Mouse (Mus musculus) midbrain, embryonic 13.5 days (tissue): ENCODE measurements around the gene Vipr1. TPM values are rescaled to one million over a fixed set of nuclear protein-coding genes. Genes with fewer than 3 reads are reported as not detected.

ENCODE experiments used
- ATAC-seq: fragments of 200-750 bp; cut with Nextera tagmentation; 2 replicates; pipeline ENCODE4 v1.8.0; 2017; ENCODE audit warnings: mild to moderate bottlenecking, moderate TSS enrichment, moderate library complexity
- H3K27ac ChIP-seq: fragments of 300-500 bp; sonication (generic); 2 replicates; pipeline ENCODE4 v1.5.1; 2015; ENCODE audit warnings: inconsistent platforms, mild to moderate bottlenecking, moderate library complexity
- H3K27me3 ChIP-seq: fragments of 300-500 bp; sonication (generic); 2 replicates; pipeline ENCODE4 v1.6.1; 2015; ENCODE audit warnings: mild to moderate bottlenecking, inconsistent platforms
- H3K36me3 ChIP-seq: fragments of 300-500 bp; sonication (generic); 2 replicates; pipeline ENCODE4 v1.6.1; 2015; ENCODE audit warnings: mild to moderate bottlenecking, inconsistent platforms
- H3K4me1 ChIP-seq: fragments of 300-500 bp; sonication (generic); replicated peaks from 2 replicates; pipeline ENCODE4 v1.6.1; 2015; ENCODE audit warnings: inconsistent platforms
- H3K4me2 ChIP-seq: fragments of 300-500 bp; sonication (generic); replicated peaks from 2 replicates; pipeline ENCODE4 v1.6.1; 2015; ENCODE audit warnings: moderate library complexity, mild to moderate bottlenecking, inconsistent platforms
- H3K4me3 ChIP-seq: fragments of 300-500 bp; sonication (generic); replicated peaks from 2 replicates; pipeline ENCODE4 v1.5.1; 2015; ENCODE audit warnings: mild to moderate bottlenecking, inconsistent platforms
- H3K9ac ChIP-seq: fragments of 300-500 bp; sonication (generic); replicated peaks from 2 replicates; pipeline ENCODE4 v1.6.1; 2015; ENCODE audit warnings: mild to moderate bottlenecking, inconsistent platforms
- H3K9me3 ChIP-seq: fragments of 300-500 bp; sonication (generic); 2 replicates; pipeline ENCODE4 v1.6.1; 2016; ENCODE audit warnings: mild to moderate bottlenecking, inconsistent platforms
- WGBS: fragments of 180-500 bp; shearing (Covaris S2); methylation state at CpG from one replicate; pipeline ENCODE4 v1.1.7; 2015; 5-methylcytosine and 5-hydroxymethylcytosine counted together
- polyA plus RNA-seq: library from polyadenylated mRNA; unstranded; fragments of >200 nt; fragmentation: Nextera tagmentation; extraction: Ambion mirVana; gene quantifications from 2 replicates; pipeline ENCODE4 v1.2.1, GENCODE M21; 2015

The Vipr1 gene
- polyA plus RNA-seq, 1 experiment from 2014 or later: 0.48 TPM

DNA sequence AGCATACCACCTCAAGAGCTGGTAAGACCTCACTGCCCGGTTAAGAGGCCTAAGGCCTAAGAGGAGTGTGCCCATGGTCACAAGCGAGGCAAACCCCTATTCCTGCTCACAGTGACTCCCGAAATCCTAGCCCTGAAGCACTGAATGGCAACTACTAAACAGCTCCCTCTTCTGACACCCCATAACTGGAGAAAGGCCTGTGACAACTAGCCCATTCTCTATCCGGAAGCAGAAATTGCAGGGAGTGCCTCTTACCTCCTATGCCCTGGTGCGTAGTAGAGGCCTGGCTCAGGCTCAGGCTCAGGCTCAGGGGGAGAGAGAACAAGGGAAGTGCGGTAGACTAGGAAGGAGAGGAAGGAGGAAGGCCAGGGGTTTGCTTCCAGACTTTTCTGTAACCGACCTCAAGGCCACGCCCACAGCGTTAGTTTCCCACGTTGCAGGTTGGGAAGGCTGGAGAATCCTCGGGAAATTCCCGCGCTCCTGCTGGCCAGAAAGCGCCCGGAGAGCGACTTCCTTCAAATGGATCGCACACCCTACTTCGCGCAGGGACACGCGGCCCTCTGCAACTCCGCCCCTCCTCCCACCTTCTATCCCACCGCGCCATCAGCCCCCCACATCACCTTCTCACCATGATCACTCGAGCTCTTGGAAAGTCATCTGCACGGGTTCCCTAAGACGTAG is 1.1 kb upstream of the Vipr1 start:
- H3K9me3 ChIP-seq: no peaks in the 10 kb centered on the region
- 12% methylated on average over 27 of the region's 27 CpGs for WGBS
- peak overlapping the region; percentile 32; the same call in 1 of the 2 replicates for H3K9ac ChIP-seq
- no peaks in the 10 kb centered on the region for H3K36me3 ChIP-seq
- ATAC-seq: no peak; the same call in 1 of the 2 replicates
- peak overlapping the region; percentile 52 for H3K4me3 ChIP-seq
- peaks cover 76% of the 10 kb centered on the region for H3K27me3 ChIP-seq
- H3K4me2 ChIP-seq: peak overlapping the region; percentile 87
- peaks cover 20% of the 10 kb centered on the region for H3K4me1 ChIP-seq
- no peak overlapping the region for H3K27ac ChIP-seq

DNA sequence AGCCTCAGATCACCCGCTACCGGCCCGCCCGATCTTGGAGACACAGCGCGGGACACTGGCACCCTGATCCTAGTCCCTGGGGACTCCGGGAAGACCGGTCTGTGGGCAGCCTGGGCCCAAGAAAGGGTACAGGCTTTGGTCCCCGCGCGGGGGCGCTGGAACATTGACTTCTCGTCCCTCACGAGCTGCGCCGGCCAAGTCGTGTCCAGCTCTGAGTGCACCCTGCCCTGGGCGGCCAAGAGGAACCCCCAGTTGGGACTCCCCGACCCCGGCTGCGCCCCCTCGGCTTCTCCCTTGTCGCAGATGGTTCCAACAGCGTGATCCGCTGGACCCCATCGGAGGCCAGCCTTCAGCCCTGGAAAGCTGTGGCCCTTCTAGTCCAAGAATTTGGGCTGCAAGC is 515 bp upstream of the Vipr1 start, which contains the start of gene Lyzl4:
Lyzl4 (minus strand) TSS at position 96 of the 400 bp plus-strand sequence.
- Histone ChIP-seq H3K4me3 (peak within 1 kb of the TSS; percentile 52), H3K4me2 (peak within 1 kb of the TSS; percentile 87), H3K9me3 (no peaks in the 10 kb centered on the region), H3K27me3 (peaks cover 76% of the 10 kb centered on the region), H3K36me3 (no peaks in the 10 kb centered on the region), H3K4me1 (peaks cover 20% of the 10 kb centered on the region), H3K27ac (no peak within 1 kb of the TSS), H3K9ac (peak within 1 kb of the TSS; percentile 63)
- WGBS: under 1% methylated on average over 26 of the region's 26 CpGs
- ATAC-seq: peak; percentile 55

DNA sequence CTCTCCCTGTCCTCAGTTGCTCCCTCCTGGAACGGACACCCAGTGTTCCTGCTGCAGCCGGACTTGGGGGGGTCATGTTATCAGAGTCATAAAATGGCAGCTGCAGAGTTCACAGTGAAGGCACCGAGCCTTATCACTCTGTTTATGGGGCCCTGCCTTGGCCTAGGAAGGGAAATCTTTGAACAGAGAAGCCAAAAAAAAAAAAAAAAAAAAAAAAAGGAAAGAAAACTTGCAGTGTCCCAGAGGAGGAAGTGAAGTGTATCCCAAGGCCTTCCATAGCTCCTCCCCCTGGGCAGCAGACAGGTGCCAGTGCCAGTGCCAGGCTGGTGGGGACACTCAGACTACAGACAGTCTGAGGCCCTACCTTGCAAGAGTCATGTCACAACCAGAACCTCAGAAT is 2.3 kb downstream of the Vipr1 start:
- WGBS: 81% methylated on average over 3 of the region's 3 CpGs
- no peak for ATAC-seq
- Histone ChIP-seq H3K4me2 (no peak overlapping the region), H3K27ac (no peak overlapping the region), H3K4me1 (peaks cover 20% of the 10 kb centered on the region), H3K27me3 (peaks cover 58% of the 10 kb centered on the region), H3K9me3 (no peaks in the 10 kb centered on the region), H3K36me3 (no peaks in the 10 kb centered on the region), H3K9ac (no peak overlapping the region), H3K4me3 (no peak overlapping the region)

DNA sequence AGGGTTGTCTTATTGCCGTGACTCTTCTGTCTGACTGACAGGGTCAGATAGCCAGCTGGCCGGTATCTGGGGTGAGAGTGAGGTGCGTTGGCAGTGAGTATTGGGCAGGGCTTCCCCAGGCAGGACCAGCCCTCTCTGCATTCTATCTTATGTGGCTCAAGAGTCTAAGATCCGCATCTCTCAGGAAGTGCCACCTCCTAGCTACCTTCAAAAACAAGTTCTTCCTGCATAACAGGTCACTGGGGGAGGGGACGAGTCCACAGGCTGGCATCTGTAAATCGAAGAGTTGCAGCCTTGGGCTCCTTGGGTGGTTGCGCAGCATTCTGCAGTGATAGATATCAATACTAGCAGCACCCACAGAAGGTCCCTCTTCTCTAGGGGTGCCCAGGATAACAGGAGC is 4.5 kb downstream of the Vipr1 start:
- WGBS: 82% methylated on average over 7 of the region's 7 CpGs
- Histone ChIP-seq H3K36me3 (no peaks in the 10 kb centered on the region), H3K4me2 (no peak overlapping the region), H3K27me3 (peaks cover 36% of the 10 kb centered on the region), H3K9ac (no peak overlapping the region), H3K4me1 (peaks cover 13% of the 10 kb centered on the region), H3K9me3 (no peaks in the 10 kb centered on the region), H3K4me3 (no peak overlapping the region), H3K27ac (no peak overlapping the region)
- ATAC-seq: no peak

DNA sequence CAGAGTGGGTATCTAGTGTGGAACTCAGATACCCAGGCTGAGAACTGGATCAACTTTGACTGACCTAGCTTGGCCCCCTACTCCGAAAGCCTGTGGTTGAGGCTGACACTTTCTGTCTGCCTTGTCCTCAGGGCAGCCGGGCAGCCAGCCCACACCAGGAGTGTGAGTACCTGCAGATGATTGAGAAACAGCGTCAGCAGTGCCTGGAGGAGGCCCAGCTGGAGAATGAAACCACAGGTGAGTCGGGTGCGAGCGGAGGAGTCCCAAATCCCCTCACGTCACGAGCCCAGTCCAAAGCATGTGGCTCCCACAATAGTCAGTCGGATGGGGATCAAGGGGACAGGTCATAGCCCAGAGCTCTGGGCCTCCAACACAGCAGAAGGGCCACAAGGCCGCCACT is 11.2 kb downstream of the Vipr1 start:
- H3K4me1 ChIP-seq: no peaks in the 10 kb centered on the region
- H3K9me3 ChIP-seq: no peaks in the 10 kb centered on the region
- no peak overlapping the region for H3K9ac ChIP-seq
- no peaks in the 10 kb centered on the region for H3K36me3 ChIP-seq
- no peaks in the 10 kb centered on the region for H3K27me3 ChIP-seq
- H3K4me3 ChIP-seq: no peak overlapping the region
- H3K27ac ChIP-seq: no peak overlapping the region
- ATAC-seq: no peak
- 87% methylated on average over 10 of the region's 10 CpGs for WGBS
- no peak overlapping the region for H3K4me2 ChIP-seq

DNA sequence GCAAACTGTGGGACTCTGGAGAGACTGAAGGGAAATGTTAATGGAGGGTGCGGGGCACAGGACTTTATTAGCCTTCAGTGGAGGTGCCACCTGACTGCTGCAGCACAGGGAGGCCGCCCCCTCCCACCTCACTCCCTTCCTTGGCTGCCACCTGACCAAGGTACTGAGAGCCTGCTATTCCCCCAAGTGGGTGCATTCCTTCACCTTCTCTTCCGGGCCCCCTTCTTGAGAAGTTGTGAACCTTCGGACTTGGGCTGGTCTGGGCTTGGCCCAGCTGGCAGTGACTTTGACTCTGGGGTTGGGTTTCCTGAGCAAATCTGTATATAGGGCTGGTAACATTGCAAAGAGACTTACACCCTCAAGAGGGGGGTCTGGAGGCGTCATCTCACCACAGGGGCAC is 13.8 kb downstream of the Vipr1 start:
- no peaks in the 10 kb centered on the region for H3K4me1 ChIP-seq
- H3K9ac ChIP-seq: no peak overlapping the region
- no peaks in the 10 kb centered on the region for H3K36me3 ChIP-seq
- ATAC-seq: no peak
- 89% methylated on average over 5 of the region's 5 CpGs for WGBS
- no peak overlapping the region for H3K27ac ChIP-seq
- H3K4me3 ChIP-seq: no peak overlapping the region
- no peaks in the 10 kb centered on the region for H3K27me3 ChIP-seq
- H3K9me3 ChIP-seq: no peaks in the 10 kb centered on the region
- H3K4me2 ChIP-seq: no peak overlapping the region

DNA sequence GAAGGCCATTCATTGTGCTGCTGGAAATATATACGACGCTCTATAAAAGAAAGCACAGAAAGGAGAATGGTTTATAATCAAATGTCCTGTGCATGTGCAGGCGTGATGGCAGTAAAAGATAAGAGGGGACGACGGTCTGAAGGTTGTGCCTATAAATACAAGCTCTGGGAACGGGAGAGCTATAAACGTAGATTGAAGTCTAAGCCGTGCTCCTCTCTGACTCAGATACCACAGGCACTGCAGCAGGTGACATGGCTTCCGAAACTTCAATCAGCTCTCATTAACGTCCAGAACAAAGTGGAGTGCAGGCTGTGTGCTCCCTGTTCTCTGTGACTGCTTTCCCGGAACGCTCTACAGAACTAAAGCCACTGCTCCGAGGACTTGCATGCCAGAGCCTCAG is 14.6 kb downstream of the Vipr1 start:
- Histone ChIP-seq H3K9me3 (no peaks in the 10 kb centered on the region), H3K4me2 (no peak overlapping the region), H3K9ac (no peak overlapping the region), H3K36me3 (no peaks in the 10 kb centered on the region), H3K4me1 (no peaks in the 10 kb centered on the region), H3K27ac (no peak overlapping the region), H3K27me3 (no peaks in the 10 kb centered on the region), H3K4me3 (no peak overlapping the region)
- WGBS: 73% methylated on average over 13 of the region's 13 CpGs
- no peak for ATAC-seq

DNA sequence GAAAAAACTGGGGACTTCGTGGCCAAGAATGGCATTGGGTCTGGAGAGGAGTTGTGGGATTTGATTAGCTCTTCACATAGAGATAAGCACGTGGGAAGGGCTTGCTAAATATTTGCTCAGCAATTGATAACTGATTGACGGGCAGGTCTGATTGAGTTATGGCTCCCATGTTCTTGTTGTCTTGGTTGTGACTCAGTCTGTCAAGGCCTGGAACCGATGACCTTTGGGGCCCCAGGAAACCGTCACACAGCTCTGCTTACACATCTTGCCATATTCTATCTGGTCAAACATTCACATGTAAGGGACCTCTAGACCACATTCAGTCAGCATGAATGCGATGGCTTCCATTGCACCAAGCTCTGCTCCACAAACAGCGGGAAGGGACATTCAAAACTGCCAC is 15.7 kb downstream of the Vipr1 start:
- Histone ChIP-seq H3K9ac (no peak overlapping the region), H3K4me3 (no peak overlapping the region), H3K27me3 (no peaks in the 10 kb centered on the region), H3K4me2 (no peak overlapping the region), H3K9me3 (no peaks in the 10 kb centered on the region), H3K4me1 (no peaks in the 10 kb centered on the region), H3K27ac (no peak overlapping the region), H3K36me3 (no peaks in the 10 kb centered on the region)
- 86% methylated on average over 7 of the region's 7 CpGs for WGBS
- no peak for ATAC-seq

DNA sequence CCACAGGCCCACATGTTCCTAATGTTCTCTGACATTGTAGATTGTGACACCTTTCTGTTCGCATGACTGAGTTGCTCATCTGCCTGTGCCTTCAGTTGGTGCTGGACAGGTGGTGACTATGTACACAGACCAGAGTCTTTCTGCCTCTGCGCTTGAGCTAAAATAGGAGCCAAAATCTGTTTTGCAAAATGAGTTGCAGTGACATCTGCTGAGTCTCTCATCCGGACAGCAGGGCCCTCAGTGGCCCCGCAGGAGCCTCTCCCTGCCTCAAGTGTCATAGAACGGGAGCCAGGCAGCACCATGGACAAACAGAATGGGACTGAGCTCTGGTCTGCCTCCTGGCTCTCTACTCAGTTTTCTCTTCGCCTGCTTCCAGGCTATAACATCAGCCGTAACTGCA is 17.3 kb downstream of the Vipr1 start:
- no peaks in the 10 kb centered on the region for H3K9me3 ChIP-seq
- 88% methylated on average over 7 of the region's 7 CpGs for WGBS
- ATAC-seq: no peak

DNA sequence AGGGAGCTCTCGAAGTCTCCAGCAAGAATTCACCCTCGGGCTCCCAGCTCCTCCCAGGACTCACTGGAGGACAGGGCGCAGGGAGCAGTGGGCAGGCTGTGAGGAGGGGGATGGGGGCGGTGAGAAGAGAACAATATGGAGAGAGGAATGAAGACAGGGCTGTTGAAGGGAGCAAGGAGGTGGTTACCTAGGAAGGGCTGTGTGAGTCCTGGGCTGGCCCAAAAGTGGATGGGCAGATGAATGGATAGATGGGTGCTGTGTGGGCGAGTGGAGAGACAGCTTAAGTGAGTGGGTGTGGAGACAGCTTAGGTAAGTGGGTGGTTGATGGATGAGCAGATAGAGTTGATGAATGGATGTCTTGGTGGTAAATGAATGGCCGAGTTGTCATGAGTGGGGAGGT is 21.0 kb downstream of the Vipr1 start:
- WGBS: 87% methylated on average over 6 of the region's 6 CpGs
- Histone ChIP-seq H3K27me3 (peaks cover 8% of the 10 kb centered on the region), H3K4me1 (peaks cover 18% of the 10 kb centered on the region), H3K9me3 (no peaks in the 10 kb centered on the region), H3K4me3 (no peak overlapping the region), H3K9ac (no peak overlapping the region), H3K4me2 (no peak overlapping the region), H3K27ac (no peak overlapping the region), H3K36me3 (no peaks in the 10 kb centered on the region)
- no peak for ATAC-seq

More for the DNA sequence above, 17.3 kb downstream of the Vipr1 start:
- no peaks in the 10 kb centered on the region for H3K4me1 ChIP-seq
- no peak overlapping the region for H3K4me2 ChIP-seq
- no peaks in the 10 kb centered on the region for H3K27me3 ChIP-seq
- H3K36me3 ChIP-seq: no peaks in the 10 kb centered on the region
- H3K27ac ChIP-seq: no peak overlapping the region
- no peak overlapping the region for H3K9ac ChIP-seq
- H3K4me3 ChIP-seq: no peak overlapping the region

DNA sequence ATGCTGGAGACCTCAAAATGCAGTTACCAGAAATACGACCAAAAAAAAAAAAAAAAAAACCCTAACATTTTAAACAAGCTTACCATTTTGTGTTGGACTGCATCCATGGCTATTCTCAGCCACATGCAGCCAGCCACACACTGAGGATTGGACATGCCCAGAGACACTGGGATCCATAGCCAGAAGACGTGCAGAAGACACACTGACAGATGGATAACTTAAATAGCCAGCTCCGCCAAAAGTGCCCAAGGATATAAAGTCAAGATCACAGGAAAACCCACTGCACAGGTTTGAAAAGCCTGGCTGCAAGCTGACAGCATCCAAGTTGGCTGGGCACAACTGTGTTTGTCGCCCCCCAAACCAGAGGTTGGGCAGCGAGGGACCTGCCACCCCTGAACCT is 21.6 kb downstream of the Vipr1 start:
- Histone ChIP-seq H3K27me3 (peaks cover 15% of the 10 kb centered on the region), H3K9ac (no peak overlapping the region), H3K4me3 (no peak overlapping the region), H3K27ac (no peak overlapping the region), H3K36me3 (no peaks in the 10 kb centered on the region), H3K4me2 (no peak overlapping the region), H3K4me1 (peaks cover 19% of the 10 kb centered on the region), H3K9me3 (no peaks in the 10 kb centered on the region)
- ATAC-seq: no peak
- 84% methylated on average over 5 of the region's 5 CpGs for WGBS

DNA sequence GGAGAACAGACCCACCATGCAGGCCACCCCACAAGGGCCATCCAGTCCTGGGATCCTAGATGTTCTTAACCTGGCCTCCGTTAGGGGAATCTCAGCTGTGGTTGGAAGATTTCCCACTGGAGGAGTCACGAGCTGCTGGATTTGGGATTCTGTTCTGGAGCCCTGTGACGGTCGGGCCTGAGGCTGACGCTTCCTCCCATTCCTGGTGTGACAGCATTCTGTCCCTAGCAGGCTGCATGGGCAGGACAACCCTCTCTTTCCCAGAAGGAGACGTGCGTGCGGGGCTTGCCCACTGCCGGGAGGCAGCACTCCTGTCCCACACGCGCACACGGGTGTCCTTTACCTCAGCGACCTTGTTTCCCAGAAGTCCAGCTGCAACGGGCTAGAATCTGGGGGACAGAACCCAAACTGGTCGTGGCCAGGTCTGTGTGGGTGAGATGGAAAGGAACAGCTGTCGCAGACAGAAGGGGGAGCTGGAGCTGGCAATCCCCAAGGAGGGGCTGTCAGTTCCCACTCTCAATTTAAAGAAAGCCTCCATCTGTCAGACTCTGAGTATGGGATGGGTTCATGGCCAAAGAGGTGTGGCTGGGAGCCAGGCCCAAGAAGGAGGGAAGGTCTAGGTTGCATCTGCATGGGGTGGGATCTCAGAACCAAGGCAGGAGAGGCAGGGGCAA is 24.6 kb downstream of the Vipr1 start:
- Histone ChIP-seq H3K4me3 (no peak overlapping the region), H3K9me3 (no peaks in the 10 kb centered on the region), H3K36me3 (no peaks in the 10 kb centered on the region), H3K9ac (peak overlapping the region; percentile 6; the same call in 1 of the 2 replicates), H3K27ac (peak overlapping the region; percentile 47; the same call in 1 of the 2 replicates), H3K4me2 (no peak overlapping the region), H3K27me3 (peaks cover 30% of the 10 kb centered on the region), H3K4me1 (peaks cover 38% of the 10 kb centered on the region)
- peak; percentile 28; the same call in 1 of the 2 replicates for ATAC-seq
- WGBS: 67% methylated on average over 16 of the region's 16 CpGs
